Mouse (Mus musculus): ENCODE results near the gene Coro7. TPM values are rescaled to one million over a fixed set of nuclear protein-coding genes. Genes with fewer than 3 reads are reported as not detected.
A peak's percentile ranks its signal among the peaks of the same experiment; 100 is the strongest.

Coro7 gene
- polyA plus RNA-seq, 1 experiment, result 31.2 TPM

DNA sequence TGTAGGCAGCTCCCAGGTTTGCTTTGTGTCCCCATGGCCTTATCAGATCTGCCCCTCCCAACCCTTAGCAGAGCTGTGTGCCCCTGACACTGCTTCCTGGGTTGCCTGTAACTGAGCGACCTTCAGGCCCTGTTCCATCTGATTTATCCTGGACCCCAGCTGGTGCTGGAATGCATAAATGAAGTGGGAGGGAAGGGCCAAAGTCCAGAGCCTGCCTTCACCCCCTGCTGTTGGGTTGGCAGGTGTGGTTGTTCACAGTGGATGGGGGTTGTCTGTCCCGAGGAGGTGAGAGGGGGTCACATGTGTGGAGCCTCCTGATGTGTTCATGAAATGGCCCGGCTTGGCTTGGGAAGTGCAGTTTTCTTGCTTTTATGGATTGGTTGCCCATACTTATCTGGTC, 77.4 kb downstream of the Coro7 start:
- no peak overlapping the region for H3K4me3 ChIP-seq (ENCODE audit: low read depth, low read length)
- H3K9me3 ChIP-seq (replicated peaks; ENCODE audit: control insufficient read depth, insufficient read depth, low read length, poor library complexity, severe bottlenecking), result no peaks in the 10 kb centered on the region
- TF ChIP-seq EP300 (IDR thresholded peaks at IDR 0.05; ENCODE audit: insufficient read depth, low read depth, low read length) (peak; percentile 72; the same call in 1 of the 2 replicates), POLR2A (IDR thresholded peaks at IDR 0.05; ENCODE audit: insufficient read depth, low read length) (no peak), CTCF (IDR thresholded peaks at IDR 0.05; ENCODE audit: low read depth, low read length) (no peak)
- peaks cover 44% of the 10 kb centered on the region for H3K4me1 ChIP-seq (ENCODE audit: control insufficient read depth, insufficient read depth, low read length)
- peak overlapping the region; percentile 68 for H3K27ac ChIP-seq (ENCODE audit: insufficient read depth, low read length)
- H3K9ac ChIP-seq (ENCODE audit: low read depth, poor library complexity, severe bottlenecking), result no peak overlapping the region
- H3K27me3 ChIP-seq (ENCODE audit: control insufficient read depth, insufficient read depth, low read length, poor library complexity, severe bottlenecking), result no peaks in the 10 kb centered on the region
- H3K36me3 ChIP-seq (ENCODE audit: control insufficient read depth, insufficient read depth, low read length, poor library complexity, severe bottlenecking), result no peaks in the 10 kb centered on the region

DNA sequence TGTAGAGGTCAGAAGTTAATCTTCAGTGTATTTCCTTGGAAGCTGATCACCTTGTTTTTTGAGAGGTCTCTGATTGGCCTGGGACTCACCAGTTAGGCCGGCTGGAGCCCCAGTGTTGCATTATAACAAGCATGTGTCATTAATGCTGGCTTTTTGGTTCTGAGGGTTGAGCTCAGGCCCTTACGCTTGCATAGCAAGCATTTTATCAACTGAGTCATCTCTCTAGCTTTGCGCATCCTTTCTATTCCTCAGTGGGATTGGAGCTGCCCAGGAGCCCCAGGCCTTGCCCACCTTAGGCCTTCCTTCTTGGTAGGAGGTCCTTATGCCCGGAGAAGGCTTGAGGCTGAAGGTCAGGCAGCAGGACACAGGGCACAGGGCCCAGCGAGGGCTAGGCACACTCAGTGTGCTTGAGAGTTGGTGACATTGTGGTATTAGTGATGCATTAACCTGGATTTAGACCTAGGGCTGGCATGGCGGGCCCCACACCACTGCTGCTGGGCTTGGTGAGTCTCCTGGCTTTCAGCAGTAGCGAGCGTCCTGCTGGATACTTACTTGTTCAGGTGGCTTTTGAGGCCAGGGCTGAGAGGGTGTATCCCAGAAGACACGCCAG, 78.8 kb downstream of the Coro7 start:
- no peak overlapping the region for H3K4me3 ChIP-seq (ENCODE audit: low read depth, low read length)
- no peak overlapping the region for H3K9ac ChIP-seq (ENCODE audit: low read depth, poor library complexity, severe bottlenecking)
- H3K27me3 ChIP-seq (ENCODE audit: control insufficient read depth, insufficient read depth, low read length, poor library complexity, severe bottlenecking), result no peaks in the 10 kb centered on the region
- peak overlapping the region; percentile 68 for H3K27ac ChIP-seq (ENCODE audit: insufficient read depth, low read length)
- TF ChIP-seq CTCF (IDR thresholded peaks at IDR 0.05; ENCODE audit: low read depth, low read length), result no peak
- TF ChIP-seq POLR2A (IDR thresholded peaks at IDR 0.05; ENCODE audit: insufficient read depth, low read length), result no peak
- TF ChIP-seq EP300 (IDR thresholded peaks at IDR 0.05; ENCODE audit: insufficient read depth, low read depth, low read length), result no peak
- peaks cover 41% of the 10 kb centered on the region for H3K4me1 ChIP-seq (ENCODE audit: control insufficient read depth, insufficient read depth, low read length)
- H3K36me3 ChIP-seq (ENCODE audit: control insufficient read depth, insufficient read depth, low read length, poor library complexity, severe bottlenecking), result no peaks in the 10 kb centered on the region
- no peaks in the 10 kb centered on the region for H3K9me3 ChIP-seq (replicated peaks; ENCODE audit: control insufficient read depth, insufficient read depth, low read length, poor library complexity, severe bottlenecking)

- Histone ChIP-seq H3K4me1 (ENCODE audit: control insufficient read depth, insufficient read depth, low read length) (peaks cover 39% of the 10 kb centered on the region), H3K9me3 (replicated peaks; ENCODE audit: control insufficient read depth, insufficient read depth, low read length, poor library complexity, severe bottlenecking) (no peaks in the 10 kb centered on the region), H3K4me3 (ENCODE audit: low read depth, low read length) (no peak overlapping the region), H3K9ac (ENCODE audit: low read depth, poor library complexity, severe bottlenecking) (no peak overlapping the region), H3K27ac (ENCODE audit: insufficient read depth, low read length) (no peak overlapping the region), H3K27me3 (ENCODE audit: control insufficient read depth, insufficient read depth, low read length, poor library complexity, severe bottlenecking) (no peaks in the 10 kb centered on the region), H3K36me3 (ENCODE audit: control insufficient read depth, insufficient read depth, low read length, poor library complexity, severe bottlenecking) (no peaks in the 10 kb centered on the region)
- TF ChIP-seq EP300 (IDR thresholded peaks at IDR 0.05; ENCODE audit: insufficient read depth, low read depth, low read length), result no peak
- TF ChIP-seq POLR2A (IDR thresholded peaks at IDR 0.05; ENCODE audit: insufficient read depth, low read length), result no peak
- no peak for TF ChIP-seq CTCF (IDR thresholded peaks at IDR 0.05; ENCODE audit: low read depth, low read length)
Observed at GRCm38 (mm10) chr16:4599616-4600015, 80.0 kb downstream of the Coro7 start.

DNA sequence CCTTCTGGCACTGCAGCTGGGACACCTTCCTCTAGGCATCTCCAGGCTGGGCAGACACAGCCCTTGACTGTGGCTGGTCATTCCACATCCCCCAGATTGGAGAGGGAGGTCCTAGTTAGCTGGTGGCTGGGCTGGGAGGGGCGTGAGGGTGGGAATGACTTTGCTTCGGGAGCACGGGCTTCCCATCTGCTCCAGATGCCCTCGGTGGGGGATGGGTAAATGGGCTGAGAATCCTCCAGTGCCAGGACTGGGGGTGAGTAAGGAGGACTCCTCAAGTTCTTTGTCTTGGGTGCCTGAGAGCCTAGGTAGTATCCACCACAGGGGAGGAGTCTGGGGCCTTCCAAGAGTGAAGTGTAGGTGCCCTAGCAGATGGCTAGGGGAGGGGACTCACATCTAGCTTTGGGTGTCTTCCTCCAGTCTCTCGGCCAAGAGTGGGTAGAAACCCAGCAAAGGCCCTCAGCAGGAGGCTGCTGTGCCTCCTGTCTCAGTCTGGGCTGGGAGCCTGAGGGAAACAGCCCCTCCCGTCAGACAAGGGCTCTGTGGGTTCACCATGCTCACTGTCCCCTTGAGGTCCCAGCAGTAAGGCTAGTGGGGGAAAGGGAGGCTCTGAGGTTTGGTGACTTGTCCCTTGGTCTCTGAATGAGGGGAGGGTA, 80.6 kb downstream of the Coro7 start:
- Histone ChIP-seq H3K4me3 (ENCODE audit: low read depth, low read length) (no peak overlapping the region), H3K9me3 (replicated peaks; ENCODE audit: control insufficient read depth, insufficient read depth, low read length, poor library complexity, severe bottlenecking) (no peaks in the 10 kb centered on the region), H3K4me1 (ENCODE audit: control insufficient read depth, insufficient read depth, low read length) (peaks cover 35% of the 10 kb centered on the region), H3K27ac (ENCODE audit: insufficient read depth, low read length) (no peak overlapping the region), H3K9ac (ENCODE audit: low read depth, poor library complexity, severe bottlenecking) (no peak overlapping the region), H3K36me3 (ENCODE audit: control insufficient read depth, insufficient read depth, low read length, poor library complexity, severe bottlenecking) (no peaks in the 10 kb centered on the region), H3K27me3 (ENCODE audit: control insufficient read depth, insufficient read depth, low read length, poor library complexity, severe bottlenecking) (no peaks in the 10 kb centered on the region)
- TF ChIP-seq CTCF (IDR thresholded peaks at IDR 0.05; ENCODE audit: low read depth, low read length) (no peak), EP300 (IDR thresholded peaks at IDR 0.05; ENCODE audit: insufficient read depth, low read depth, low read length) (no peak), POLR2A (IDR thresholded peaks at IDR 0.05; ENCODE audit: insufficient read depth, low read length) (no peak)

- H3K9ac ChIP-seq (ENCODE audit: low read depth, poor library complexity, severe bottlenecking), result peak overlapping the region; percentile 9; the same call in 1 of the 2 replicates
- peaks cover 30% of the 10 kb centered on the region for H3K4me1 ChIP-seq (ENCODE audit: control insufficient read depth, insufficient read depth, low read length)
- TF ChIP-seq EP300 (IDR thresholded peaks at IDR 0.05; ENCODE audit: insufficient read depth, low read depth, low read length) (no peak), CTCF (IDR thresholded peaks at IDR 0.05; ENCODE audit: low read depth, low read length) (no peak), POLR2A (IDR thresholded peaks at IDR 0.05; ENCODE audit: insufficient read depth, low read length) (no peak)
- H3K36me3 ChIP-seq (ENCODE audit: control insufficient read depth, insufficient read depth, low read length, poor library complexity, severe bottlenecking), result no peaks in the 10 kb centered on the region
- H3K27me3 ChIP-seq (ENCODE audit: control insufficient read depth, insufficient read depth, low read length, poor library complexity, severe bottlenecking), result no peaks in the 10 kb centered on the region
- H3K27ac ChIP-seq (ENCODE audit: insufficient read depth, low read length), result no peak overlapping the region
- H3K9me3 ChIP-seq (replicated peaks; ENCODE audit: control insufficient read depth, insufficient read depth, low read length, poor library complexity, severe bottlenecking), result no peaks in the 10 kb centered on the region
- H3K4me3 ChIP-seq (ENCODE audit: low read depth, low read length), result no peak overlapping the region
Observed at GRCm38 (mm10) chr16:4598041-4598440, 81.5 kb downstream of the Coro7 start.

DNA sequence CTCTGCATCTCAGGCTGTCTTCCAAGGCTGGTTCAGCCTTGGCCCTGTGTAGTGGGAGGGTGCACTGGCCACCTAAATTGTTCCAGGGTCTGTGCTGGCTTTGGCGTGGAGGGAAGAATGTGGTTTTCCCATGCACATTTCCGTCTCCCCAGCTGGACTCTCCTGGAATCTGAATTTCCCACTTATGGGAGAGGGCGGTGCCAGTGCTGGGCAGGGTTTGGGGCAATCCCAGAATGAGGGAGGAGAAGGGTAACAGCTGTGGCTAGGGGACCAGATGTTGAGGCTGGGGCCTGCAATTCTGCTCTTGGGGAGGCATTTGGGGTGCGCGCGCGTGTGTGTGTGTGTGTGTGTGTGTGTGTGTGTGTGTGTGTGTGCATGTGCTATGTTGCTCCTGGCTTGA, 82.3 kb downstream of the Coro7 start:
- no peak for TF ChIP-seq EP300 (IDR thresholded peaks at IDR 0.05; ENCODE audit: insufficient read depth, low read depth, low read length)
- no peak for TF ChIP-seq CTCF (IDR thresholded peaks at IDR 0.05; ENCODE audit: low read depth, low read length)
- no peak for TF ChIP-seq POLR2A (IDR thresholded peaks at IDR 0.05; ENCODE audit: insufficient read depth, low read length)
- no peak overlapping the region for H3K9ac ChIP-seq (ENCODE audit: low read depth, poor library complexity, severe bottlenecking)
- no peak overlapping the region for H3K27ac ChIP-seq (ENCODE audit: insufficient read depth, low read length)

More for the DNA sequence above, 82.3 kb downstream of the Coro7 start:
- Histone ChIP-seq H3K4me3 (ENCODE audit: low read depth, low read length) (no peak overlapping the region), H3K9me3 (replicated peaks; ENCODE audit: control insufficient read depth, insufficient read depth, low read length, poor library complexity, severe bottlenecking) (no peaks in the 10 kb centered on the region), H3K27me3 (ENCODE audit: control insufficient read depth, insufficient read depth, low read length, poor library complexity, severe bottlenecking) (no peaks in the 10 kb centered on the region), H3K4me1 (ENCODE audit: control insufficient read depth, insufficient read depth, low read length) (peaks cover 23% of the 10 kb centered on the region), H3K36me3 (ENCODE audit: control insufficient read depth, insufficient read depth, low read length, poor library complexity, severe bottlenecking) (no peaks in the 10 kb centered on the region)
